Mouse (Mus musculus) heart, embryonic 16.5 days (tissue): ENCODE measurements around the gene Smyd3. TPM values are rescaled to one million over a fixed set of nuclear protein-coding genes. Genes with fewer than 3 reads are reported as not detected.
A peak's percentile ranks its signal among the peaks of the same experiment; 100 is the strongest.

Source experiments
- ATAC-seq: fragments of 200-750 bp; cut with Nextera tagmentation; replicated peaks from 2 replicates; pipeline ENCODE4 v1.8.0; 2017; ENCODE audit warnings: moderate number of reproducible peaks; ENCODE audit not compliant: insufficient read depth, low FRiP score; ENCODE audit errors: extremely low read depth
- H3K27ac ChIP-seq: fragments of 300-500 bp; sonication (generic); 2 replicates; pipeline ENCODE4 v1.5.1; 2014; ENCODE audit warnings: mild to moderate bottlenecking, low read length, control low read depth, moderate library complexity
- H3K27me3 ChIP-seq: fragments of 300-500 bp; sonication (generic); 2 replicates; pipeline ENCODE4 v1.6.1; 2014; ENCODE audit warnings: low read length, mixed read lengths; ENCODE audit not compliant: control insufficient read depth, insufficient read depth
- H3K36me3 ChIP-seq: fragments of 300-500 bp; sonication (generic); 2 replicates; pipeline ENCODE4 v1.6.1; 2014; ENCODE audit not compliant: control insufficient read depth, insufficient read depth
- H3K4me1 ChIP-seq: fragments of 300-500 bp; sonication (generic); 2 replicates; pipeline ENCODE4 v1.6.1; 2014; ENCODE audit warnings: low read length, mixed read lengths; ENCODE audit not compliant: control insufficient read depth, insufficient read depth
- H3K4me2 ChIP-seq: fragments of 300-500 bp; sonication (generic); 2 replicates; pipeline ENCODE4 v1.6.1; 2014; ENCODE audit warnings: low read depth, mild to moderate bottlenecking, control low read depth, low read length
- H3K4me3 ChIP-seq: fragments of 300-500 bp; sonication (generic); 2 replicates; pipeline ENCODE4 v1.5.1; 2014; ENCODE audit warnings: mild to moderate bottlenecking, control low read depth, low read length
- H3K9ac ChIP-seq: fragments of 300-500 bp; sonication (generic); 2 replicates; pipeline ENCODE4 v1.6.1; 2014; ENCODE audit warnings: low read length, control low read depth
- H3K9me3 ChIP-seq: fragments of 300-500 bp; sonication (generic); replicated peaks from 2 replicates; pipeline ENCODE4 v1.6.1; 2016; ENCODE audit warnings: low read length; ENCODE audit not compliant: control insufficient read depth
- WGBS: fragments of 180-500 bp; shearing (Covaris S2); extraction: QIAGEN DNeasy Blood & Tissue Kit; methylation state at CpG from one replicate; pipeline ENCODE4 v1.1.7; 2014; 5-methylcytosine and 5-hydroxymethylcytosine counted together
- polyA plus RNA-seq: library from polyadenylated mRNA; unstranded; fragments of >200 nt; fragmentation: Nextera tagmentation; extraction: Ambion mirVana; gene quantifications from 2 replicates; pipeline ENCODE4 v1.2.1, GENCODE M21; 2015

The Smyd3 gene
- polyA plus RNA-seq, 1 experiment from 2014 or later: 13.3 TPM

DNA sequence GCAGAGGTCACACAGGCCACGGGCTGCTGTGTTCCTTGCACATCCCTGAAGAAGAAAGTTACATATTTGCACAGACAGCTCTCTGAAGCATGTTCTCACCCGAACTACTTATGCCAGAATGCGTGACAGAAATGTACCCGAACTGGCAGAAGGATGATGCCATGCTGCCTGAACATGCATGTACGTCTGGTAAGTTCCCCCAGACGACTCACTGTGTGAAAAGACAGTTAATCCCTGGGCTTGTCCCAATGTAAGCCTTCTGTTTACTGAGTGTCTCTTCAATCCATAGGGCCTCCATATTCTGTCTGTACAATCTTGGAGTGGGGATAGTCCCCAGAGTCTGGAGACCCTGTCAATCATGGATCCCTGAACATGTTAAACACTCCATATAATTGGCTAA, 231.1 kb downstream of the Smyd3 start:
- H3K27me3 ChIP-seq: no peaks in the 10 kb centered on the region

DNA sequence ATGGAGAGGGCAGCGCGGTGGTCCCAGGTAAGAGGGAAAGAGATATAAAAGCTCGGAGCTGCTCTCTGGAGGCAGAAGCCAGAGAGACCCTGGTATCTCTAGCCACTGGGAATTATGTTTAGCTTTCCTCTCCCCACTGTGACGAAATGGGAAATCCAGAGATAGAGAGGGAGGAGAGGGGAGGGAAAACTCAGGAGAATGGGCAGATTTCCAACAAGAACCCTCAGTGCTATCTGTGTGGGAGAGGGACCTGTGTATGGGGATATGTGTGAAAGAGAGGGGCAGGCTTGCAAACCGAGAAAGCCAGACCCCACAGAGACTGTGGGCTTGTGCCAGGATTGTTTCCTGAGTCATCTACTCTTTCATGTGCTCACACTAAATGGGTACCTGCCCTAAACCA, 235.0 kb downstream of the Smyd3 start:
- ATAC-seq: peak; percentile 54; the same call in 1 of the 2 replicates
- Histone ChIP-seq H3K9ac (peak overlapping the region; percentile 51), H3K27ac (peak overlapping the region; percentile 89), H3K4me2 (peak overlapping the region; percentile 34), H3K4me1 (peaks cover 17% of the 10 kb centered on the region), H3K27me3 (no peaks in the 10 kb centered on the region), H3K9me3 (no peaks in the 10 kb centered on the region), H3K36me3 (no peaks in the 10 kb centered on the region), H3K4me3 (no peak overlapping the region)
- WGBS: 39% methylated on average over 5 of the region's 5 CpGs

More for the DNA sequence above, 231.1 kb downstream of the Smyd3 start:
- Histone ChIP-seq H3K9ac (no peak overlapping the region), H3K27ac (no peak overlapping the region), H3K36me3 (0 out of 2 replicates have a peak, but pooled peaks cover 4% of the 10 kb centered on the region), H3K4me3 (no peak overlapping the region), H3K4me1 (peaks cover 17% of the 10 kb centered on the region), H3K4me2 (no peak overlapping the region), H3K9me3 (peaks cover 8% of the 10 kb centered on the region)
- whole genome bisulfite sequencing: 89% methylated on average over 6 of the region's 6 CpGs
- ATAC-seq: no peak

DNA sequence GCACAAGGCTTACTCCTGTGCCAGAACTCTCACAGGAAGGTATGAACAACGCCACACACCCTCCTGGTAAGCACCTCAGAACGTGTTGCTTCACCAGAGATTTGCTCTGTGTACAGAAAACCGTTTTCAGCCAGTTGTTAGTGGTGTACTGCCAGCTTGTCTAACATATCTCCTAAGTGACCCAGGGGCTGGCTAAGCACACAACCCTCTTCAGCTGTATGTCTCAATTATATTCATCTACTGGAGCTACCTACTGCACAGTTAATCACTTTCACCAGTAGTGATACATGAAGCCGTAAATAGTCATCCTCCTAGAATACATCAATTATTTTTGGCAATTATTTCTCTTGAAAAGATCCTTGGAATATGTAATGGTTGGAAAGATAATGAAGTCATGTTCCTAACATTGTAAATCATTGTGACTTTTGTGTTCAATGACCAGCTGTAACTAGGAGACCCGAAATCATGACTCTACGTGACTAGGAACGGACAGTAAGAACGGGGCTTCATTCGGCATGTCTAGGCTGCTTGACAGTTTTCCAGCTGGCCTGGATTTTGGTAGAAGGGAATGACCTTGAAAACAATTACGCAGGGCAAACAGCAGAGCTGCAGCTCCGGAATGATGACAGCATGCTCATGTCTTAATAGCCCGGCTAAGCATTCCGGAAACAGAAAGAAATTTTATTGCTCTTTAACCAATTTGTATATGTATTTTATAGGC, 236.3 kb downstream of the Smyd3 start:
- WGBS: 44% methylated on average over 13 of the region's 13 CpGs
- ATAC-seq: peak; percentile 87
- peak overlapping the region; percentile 28; the same call in 1 of the 2 replicates for H3K4me2 ChIP-seq
- peak overlapping the region; percentile 89 for H3K27ac ChIP-seq
- H3K27me3 ChIP-seq: no peaks in the 10 kb centered on the region
- no peaks in the 10 kb centered on the region for H3K9me3 ChIP-seq
- H3K36me3 ChIP-seq: no peaks in the 10 kb centered on the region
- no peak overlapping the region for H3K4me3 ChIP-seq
- peak overlapping the region; percentile 51; the same call in 1 of the 2 replicates for H3K9ac ChIP-seq
- peaks cover 17% of the 10 kb centered on the region for H3K4me1 ChIP-seq

DNA sequence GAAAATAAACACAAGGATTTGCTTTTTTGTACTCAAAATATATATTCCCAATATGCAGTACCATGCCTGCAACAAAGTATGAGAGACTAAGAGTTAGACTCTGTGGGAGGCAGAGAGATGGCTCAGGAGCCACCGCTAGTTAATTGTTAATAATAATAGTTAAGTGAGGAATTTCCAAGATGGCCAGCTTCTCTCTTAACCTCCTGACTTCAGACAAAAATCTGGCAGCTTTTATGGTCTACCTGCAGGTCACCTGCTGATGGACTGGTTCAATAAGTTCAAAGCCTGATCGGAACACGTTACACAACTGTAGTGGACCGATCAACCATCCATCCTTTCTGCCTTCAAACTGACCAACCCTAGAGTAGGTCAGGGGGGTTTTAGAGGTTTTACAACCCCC, 238.7 kb downstream of the Smyd3 start:
- Histone ChIP-seq H3K4me2 (no peak overlapping the region), H3K9me3 (no peaks in the 10 kb centered on the region), H3K27ac (no peak overlapping the region), H3K9ac (no peak overlapping the region), H3K27me3 (no peaks in the 10 kb centered on the region), H3K4me1 (peaks cover 17% of the 10 kb centered on the region), H3K36me3 (no peaks in the 10 kb centered on the region), H3K4me3 (no peak overlapping the region)
- no peak for ATAC-seq
- 95% methylated on average over 4 of the region's 4 CpGs for WGBS

DNA sequence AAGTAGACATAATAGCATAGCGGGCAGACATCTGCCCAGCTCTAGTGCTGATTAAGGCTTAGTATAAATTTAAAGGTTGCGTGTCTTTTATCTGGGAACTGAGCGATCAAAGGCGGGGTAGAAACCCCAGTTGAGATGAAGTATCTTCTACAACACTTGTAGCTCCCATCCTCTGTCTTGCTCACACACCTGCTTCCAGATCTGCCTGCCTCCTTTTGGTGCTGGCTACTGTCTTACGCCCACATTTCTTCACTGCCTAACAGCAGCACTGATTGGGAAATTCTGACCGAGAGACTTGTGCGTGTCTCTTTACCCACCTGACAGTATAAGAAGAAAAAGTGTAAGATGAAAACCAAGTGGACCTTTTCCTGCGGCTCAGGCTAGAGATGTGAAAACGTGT, 240.5 kb downstream of the Smyd3 start:
- no peak overlapping the region for H3K9ac ChIP-seq
- no peak overlapping the region for H3K4me2 ChIP-seq
- H3K27me3 ChIP-seq: no peaks in the 10 kb centered on the region
- ATAC-seq: no peak
- H3K27ac ChIP-seq: no peak overlapping the region
- H3K4me3 ChIP-seq: no peak overlapping the region
- no peaks in the 10 kb centered on the region for H3K9me3 ChIP-seq
- peaks cover 9% of the 10 kb centered on the region for H3K4me1 ChIP-seq
- 89% methylated on average over 9 of the region's 9 CpGs for WGBS
- H3K36me3 ChIP-seq: no peaks in the 10 kb centered on the region

DNA sequence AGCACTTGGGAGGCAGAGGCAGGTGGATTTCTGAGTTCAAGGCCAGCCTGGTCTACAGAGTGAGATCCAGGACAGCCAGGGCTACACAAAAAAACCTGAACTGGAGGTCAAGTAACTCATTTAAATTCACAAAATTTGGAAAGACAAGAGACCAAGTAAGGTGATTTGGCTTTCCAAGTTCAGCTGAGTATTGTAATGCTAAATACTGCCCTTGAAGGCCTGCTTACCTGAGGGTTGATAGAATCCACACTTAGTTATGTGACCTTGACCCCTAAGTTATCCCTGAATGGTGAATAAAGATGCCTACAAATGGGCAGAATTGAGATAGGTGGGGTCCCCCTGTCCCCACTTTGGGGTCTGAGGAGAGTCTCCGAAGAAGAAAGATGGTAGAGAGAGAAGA, 241.0 kb downstream of the Smyd3 start:
- H3K27me3 ChIP-seq: no peaks in the 10 kb centered on the region
- no peak overlapping the region for H3K27ac ChIP-seq
- ATAC-seq: no peak
- WGBS: 96% methylated on average over 1 of the region's 1 CpGs
- H3K9me3 ChIP-seq: no peaks in the 10 kb centered on the region
- no peaks in the 10 kb centered on the region for H3K36me3 ChIP-seq
- peaks cover 4% of the 10 kb centered on the region; the same call in 1 of the 2 replicates for H3K4me1 ChIP-seq
- H3K4me3 ChIP-seq: no peak overlapping the region
- no peak overlapping the region for H3K4me2 ChIP-seq
- H3K9ac ChIP-seq: no peak overlapping the region

DNA sequence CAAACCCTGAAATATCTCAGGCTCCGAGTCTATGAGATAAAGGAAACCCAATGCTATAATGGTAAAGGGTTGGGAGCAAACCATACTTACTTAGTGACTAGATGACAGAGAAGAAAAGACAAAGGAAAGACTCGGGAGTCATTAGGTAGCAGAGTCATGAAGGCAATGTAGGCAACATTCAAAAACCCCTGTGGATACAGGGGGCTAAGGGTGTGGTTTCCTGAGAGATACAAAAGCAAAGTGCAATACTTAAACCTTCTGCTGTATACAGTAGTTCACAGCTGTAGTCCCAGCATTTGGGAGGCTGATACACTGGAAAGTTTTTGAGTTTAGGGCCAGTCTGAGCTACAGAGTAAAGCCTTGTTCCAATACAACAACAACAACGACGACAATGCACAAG, 244.9 kb downstream of the Smyd3 start:
- ATAC-seq: no peak
- WGBS: 76% methylated on average over 4 of the region's 4 CpGs
- Histone ChIP-seq H3K36me3 (no peaks in the 10 kb centered on the region), H3K9me3 (peaks cover 10% of the 10 kb centered on the region), H3K9ac (no peak overlapping the region), H3K27me3 (no peaks in the 10 kb centered on the region), H3K4me1 (no peaks in the 10 kb centered on the region), H3K4me2 (no peak overlapping the region), H3K27ac (no peak overlapping the region), H3K4me3 (no peak overlapping the region)

DNA sequence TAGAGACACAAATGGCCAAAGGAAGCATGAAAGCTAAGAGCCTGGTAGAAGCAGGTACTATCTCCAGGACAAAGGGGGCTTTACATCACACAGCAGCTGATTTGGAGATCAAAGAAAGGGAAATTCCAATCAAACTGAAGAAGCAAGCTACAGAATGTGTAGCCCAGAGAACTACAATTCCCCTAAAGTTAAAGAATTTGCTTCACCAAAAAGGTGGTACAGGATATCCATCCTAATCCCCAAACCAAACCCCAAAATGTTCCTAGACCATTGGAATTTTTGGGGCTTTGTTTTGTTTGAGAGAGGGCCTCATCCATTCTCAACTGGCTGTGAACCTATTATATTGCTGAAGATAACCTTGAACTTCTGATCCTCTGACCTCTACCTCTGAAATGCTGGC, 245.5 kb downstream of the Smyd3 start:
- Histone ChIP-seq H3K27me3 (no peaks in the 10 kb centered on the region), H3K4me2 (no peak overlapping the region)
- no peak for ATAC-seq

DNA sequence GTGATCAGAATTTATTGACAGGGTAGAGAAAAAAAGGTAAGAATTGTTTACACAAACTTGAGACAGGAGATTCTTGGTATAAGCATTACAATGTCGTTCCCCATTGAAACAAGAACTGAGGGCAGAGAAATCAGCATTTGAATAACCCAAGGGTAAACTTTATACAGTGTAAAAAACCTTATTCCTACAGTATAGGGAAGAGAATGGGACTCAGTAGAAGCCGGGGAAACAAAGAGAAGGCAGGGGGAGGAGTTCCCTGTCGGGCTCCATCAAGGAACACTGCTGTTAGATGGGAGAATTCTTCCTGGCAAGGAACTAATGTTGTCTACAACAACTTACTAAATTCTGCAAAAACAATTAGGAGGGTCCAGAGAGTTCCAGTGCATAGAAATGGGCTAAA, 250.9 kb downstream of the Smyd3 start:
- H3K27me3 ChIP-seq: no peaks in the 10 kb centered on the region
- no peak overlapping the region for H3K9ac ChIP-seq
- no peak overlapping the region for H3K4me2 ChIP-seq
- H3K36me3 ChIP-seq: no peaks in the 10 kb centered on the region
- no peak overlapping the region for H3K27ac ChIP-seq
- H3K9me3 ChIP-seq: peaks cover 17% of the 10 kb centered on the region
- no peak for ATAC-seq
- H3K4me3 ChIP-seq: no peak overlapping the region
- WGBS: 72% methylated on average over 3 of the region's 3 CpGs
- H3K4me1 ChIP-seq: no peaks in the 10 kb centered on the region

More for the DNA sequence above, 245.5 kb downstream of the Smyd3 start:
- Histone ChIP-seq H3K4me1 (no peaks in the 10 kb centered on the region), H3K9me3 (peaks cover 14% of the 10 kb centered on the region), H3K9ac (no peak overlapping the region), H3K27ac (no peak overlapping the region), H3K36me3 (no peaks in the 10 kb centered on the region), H3K4me3 (no peak overlapping the region)
